Mouse (Mus musculus) olfactory bulb, adult 2 months (tissue): ENCODE data around the gene Srd5a1.

Experiments used
- CTCF ChIP-seq: fragments of 200-500 bp; IDR thresholded peaks from 2 replicates; pipeline ENCODE4 v1.5.1; 2012; ENCODE audit warnings: low read depth, mild to moderate bottlenecking, low read length, moderate library complexity; ENCODE audit not compliant: insufficient read depth
- POLR2A ChIP-seq: fragments of 200-500 bp; IDR thresholded peaks from 2 replicates; pipeline ENCODE4 v1.6.1; 2012; ENCODE audit warnings: mild to moderate bottlenecking, low read depth, low read length, moderate library complexity; ENCODE audit not compliant: insufficient read depth

DNA sequence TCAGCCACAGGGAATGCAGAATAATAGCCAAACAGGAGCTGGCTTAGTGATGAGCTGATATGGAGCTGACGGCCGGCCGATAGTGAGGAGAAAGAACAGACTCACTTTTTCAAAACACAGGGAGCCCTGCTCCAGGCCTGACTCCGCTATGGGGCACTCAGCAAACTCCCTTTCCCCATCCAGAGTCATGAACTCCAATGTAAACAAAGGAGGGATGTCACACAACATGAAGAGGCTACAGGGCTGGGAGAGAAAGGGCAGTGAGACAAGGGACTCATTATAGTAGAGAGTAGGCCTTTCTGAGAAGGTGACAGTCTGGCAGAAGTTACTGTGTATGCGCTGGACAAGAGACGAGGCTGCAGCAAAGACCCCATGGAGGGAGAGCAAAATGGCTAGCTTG is 23.0 kb downstream of the Srd5a1 start:
- TF ChIP-seq POLR2A (no peak), CTCF (no peak)
